Mouse (Mus musculus) E14TG2a.4 (cell line): ENCODE data around the gene Cd59b.
"Not testable (repeated sequence)": the region's sequence is repeated elsewhere in the genome, so short reads cannot be mapped to it uniquely, and the experiment has no call there.

Experiments
- CTCF ChIP-seq: conservative IDR thresholded peaks from 2 replicates; pipeline ENCODE4 v1.5.1; 2014; ENCODE audit warnings: low read length
- NANOG ChIP-seq: IDR thresholded peaks from 2 replicates; pipeline ENCODE4 v1.6.1; 2014; ENCODE audit warnings: borderline replicate concordance, low read length, mixed read lengths
- POU5F1 ChIP-seq: IDR thresholded peaks from 2 replicates; pipeline ENCODE4 v1.6.1; 2014; ENCODE audit warnings: low read length, borderline replicate concordance

DNA sequence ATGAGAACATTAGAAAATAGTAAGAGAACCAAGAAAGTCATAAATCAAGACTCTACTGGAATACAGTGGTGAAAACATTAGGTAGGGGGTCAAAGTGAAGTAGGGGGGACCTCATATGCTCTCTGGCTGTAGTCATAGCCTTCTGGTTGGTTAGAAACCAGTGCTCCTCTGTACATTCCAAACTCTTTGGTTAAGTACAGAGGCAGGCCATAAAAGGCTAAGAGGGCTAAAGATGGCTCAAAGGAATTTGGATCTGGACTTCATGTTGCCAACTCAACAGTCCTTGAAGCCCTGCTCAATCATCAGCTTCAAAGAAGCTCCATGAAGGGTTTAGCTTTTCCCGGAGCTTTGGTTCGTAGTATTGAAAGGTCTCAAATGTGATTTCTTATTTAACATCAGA, 39.4 kb downstream of the Cd59b start:
- TF ChIP-seq CTCF, NANOG, POU5F1: not testable (repeated sequence)
